Mouse (Mus musculus) T-helper 17 cell (primary cell): ENCODE data around the gene Tmem11.

ENCODE experiments used
- in situ Hi-C, 2 experiments: fragments of 300-600 bp; cut with MboI, MseI; formaldehyde crosslinking; loops; 1 replicate in 1 of 2; 2 replicates in 1 of 2; pipeline ENCODE4 v1.15.1; 2025; ENCODE audit warnings: high pct_unique_total_duplicates in 2 of 2

The Tmem11 gene

DNA sequence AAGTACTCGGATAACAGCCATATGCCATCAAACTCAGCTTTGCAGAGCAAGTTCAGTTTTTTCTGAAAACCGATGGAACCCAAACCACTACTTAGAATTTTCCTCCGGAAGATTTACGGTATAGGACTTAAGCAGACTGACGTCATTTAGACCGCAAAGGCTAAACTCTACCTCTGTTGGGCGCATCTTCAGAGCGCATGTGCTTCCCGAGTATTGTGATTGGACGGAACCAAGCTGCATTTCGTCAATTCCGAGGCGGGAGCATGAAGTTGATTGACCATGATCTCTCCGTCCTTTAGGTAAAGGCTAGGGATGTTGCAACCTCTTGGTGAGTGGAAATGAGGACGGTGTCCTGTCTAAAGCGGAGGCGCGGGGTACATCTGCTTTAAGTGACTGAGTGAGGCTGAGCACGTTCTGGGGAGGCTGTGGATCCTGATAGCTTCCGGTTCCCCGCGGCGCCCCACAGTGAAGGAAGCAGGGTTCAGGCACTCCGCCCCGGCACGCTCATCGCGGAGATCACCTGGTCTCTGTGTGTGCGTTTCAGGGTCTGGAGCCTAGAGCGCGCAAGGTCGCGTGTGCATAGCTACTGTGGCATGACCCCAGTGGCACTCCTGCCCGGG is 48.5 kb downstream of the Tmem11 start, which contains the start of gene Dhrs7b:
Dhrs7b (plus strand) TSS at position 199 of the 620 bp plus-strand sequence.
- in situ Hi-C loops = loop anchor here in 1 of 2 experiments (10.0 kb wide), 1 partner anchor 616 kb away; no protein-coding TSS in a partner anchor

GRCm38 (mm10) chr11:60828903-60829302 is 50.2 kb downstream of the Tmem11 start:
- in situ Hi-C loops = loop anchor here in 1 of 2 experiments (10.0 kb wide), 1 partner anchor 326 kb away; no protein-coding TSS in a partner anchor

DNA sequence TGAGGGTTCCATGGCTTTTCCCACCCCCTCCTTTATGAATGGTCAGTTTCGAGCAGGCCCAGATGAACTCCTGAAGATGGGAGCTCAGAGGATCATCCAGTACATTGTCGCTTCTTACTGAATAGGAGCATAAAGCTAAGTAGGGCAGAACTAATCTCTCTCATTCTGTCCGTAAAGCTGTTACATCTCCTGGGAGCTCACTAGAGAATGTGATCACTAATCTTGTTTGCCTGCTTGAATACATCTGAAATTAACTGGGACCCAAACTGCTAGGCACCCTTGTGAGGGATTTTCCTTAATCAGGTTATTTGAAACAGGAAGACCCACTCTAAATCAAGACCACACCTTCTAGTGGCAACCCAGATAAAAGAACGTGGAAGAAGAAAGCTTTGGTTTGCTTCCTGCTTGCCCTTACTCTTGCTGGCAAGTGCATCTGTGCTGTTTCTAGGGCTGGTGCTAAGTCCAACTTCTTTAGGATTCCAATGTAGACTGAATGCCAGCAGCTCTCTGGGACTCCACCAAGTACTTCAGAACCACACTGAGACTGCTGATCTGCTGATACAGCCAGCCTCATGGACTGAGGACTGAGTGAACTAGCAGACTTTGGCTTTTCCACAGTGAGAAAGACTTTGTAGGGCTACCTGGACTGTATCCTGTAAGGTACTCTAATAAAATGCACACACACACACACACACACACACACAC is 51.7 kb downstream of the Tmem11 start:
- in situ Hi-C loops = loop anchor here in 1 of 2 experiments (10.0 kb wide), 1 partner anchor 327 kb away; no protein-coding TSS in a partner anchor

GRCm38 (mm10) chr11:60826700-60827099 is 52.4 kb downstream of the Tmem11 start:
- in situ Hi-C loops = loop anchor here in 1 of 2 experiments (10.0 kb wide), 1 partner anchor 328 kb away; no protein-coding TSS in a partner anchor

DNA sequence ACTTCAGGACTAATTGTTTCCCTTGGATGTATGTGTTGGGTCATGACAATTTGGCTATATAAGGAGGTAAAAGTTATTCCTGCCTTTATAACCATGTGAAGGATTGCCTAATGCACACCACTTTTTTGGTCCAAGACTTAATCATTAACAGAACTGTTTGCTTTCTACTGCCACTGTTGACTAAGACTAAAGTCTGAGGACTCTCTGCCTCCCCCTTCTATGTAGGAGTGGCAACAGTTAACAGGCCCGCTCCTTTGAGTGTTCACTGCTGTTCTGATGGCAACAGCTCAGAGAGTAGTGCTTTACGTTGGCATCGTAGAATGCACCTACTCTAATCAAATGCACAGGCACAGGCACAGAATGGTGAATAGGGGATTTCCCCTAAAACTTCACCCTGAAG is 53.9 kb downstream of the Tmem11 start:
- in situ Hi-C loops = loop anchor here in 1 of 2 experiments (10.0 kb wide), 1 partner anchor 330 kb away; no protein-coding TSS in a partner anchor

- in situ Hi-C loops = loop anchor here in 1 of 2 experiments (10.0 kb wide), 1 partner anchor 331 kb away; no protein-coding TSS in a partner anchor
Observed at GRCm38 (mm10) chr11:60823771-60824170, 55.3 kb downstream of the Tmem11 start.

- in situ Hi-C loops = no loop called here
Observed at GRCm38 (mm10) chr11:60816398-60816797, 62.7 kb downstream of the Tmem11 start.
